Mouse (Mus musculus): ENCODE data around the gene Sorbs1. TPM values are rescaled to one million over a fixed set of nuclear protein-coding genes. Genes with fewer than 3 reads are reported as not detected.
"Not testable (repeated sequence)": the region's sequence is repeated elsewhere in the genome, so short reads cannot be mapped to it uniquely, and the experiment has no call there.

Gene Sorbs1
- 47.9 and 62.2 TPM in 2 replicates for polyA plus RNA-seq (2016; fragmentation: Nextera tagmentation; extraction: Ambion mirVana)

DNA sequence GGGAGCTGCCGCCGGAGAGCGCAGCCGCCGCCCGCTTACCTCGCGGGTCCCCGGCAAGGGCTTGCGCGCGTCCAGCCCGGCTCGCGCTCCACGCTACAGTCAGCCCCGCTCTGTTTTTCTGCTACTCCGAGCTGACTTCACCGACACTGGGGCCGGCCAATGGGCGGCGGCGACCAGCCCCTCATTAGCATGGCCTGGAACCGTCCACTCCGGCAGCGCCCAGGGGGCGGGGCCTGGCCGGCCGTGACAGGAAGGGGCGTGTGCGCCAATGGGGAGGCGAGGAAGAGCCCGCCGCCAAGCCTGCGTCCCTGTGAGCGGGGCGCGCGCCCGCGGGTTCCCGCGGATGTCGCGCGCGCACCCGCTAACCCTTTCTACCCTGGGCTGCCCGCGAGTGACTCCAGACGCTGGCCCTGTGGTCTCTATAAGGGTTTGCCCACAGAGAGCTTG, at the start of gene Sorbs1:
Gene Sorbs1, minus strand, starts transcription at position 148 of the 447 bp plus-strand sequence.
- Histone ChIP-seq H3K4me3 (peak within 1 kb of the TSS; percentile 85), H3K9me3 (replicated peaks) (no peaks in the 10 kb centered on the region), H3K4me1 (peaks cover 21% of the 10 kb centered on the region), H3K27me3 (ENCODE audit: low read depth, poor library complexity, severe bottlenecking) (no peaks in the 10 kb centered on the region), H3K36me3 (no peaks in the 10 kb centered on the region), H3K27ac (replicated peaks) (peak within 1 kb of the TSS; percentile 89)
- under 1% methylated on average over 51 of the region's 51 CpGs for WGBS
- peak; percentile 97 for DNase-seq (ENCODE audit: low spot score)

DNA sequence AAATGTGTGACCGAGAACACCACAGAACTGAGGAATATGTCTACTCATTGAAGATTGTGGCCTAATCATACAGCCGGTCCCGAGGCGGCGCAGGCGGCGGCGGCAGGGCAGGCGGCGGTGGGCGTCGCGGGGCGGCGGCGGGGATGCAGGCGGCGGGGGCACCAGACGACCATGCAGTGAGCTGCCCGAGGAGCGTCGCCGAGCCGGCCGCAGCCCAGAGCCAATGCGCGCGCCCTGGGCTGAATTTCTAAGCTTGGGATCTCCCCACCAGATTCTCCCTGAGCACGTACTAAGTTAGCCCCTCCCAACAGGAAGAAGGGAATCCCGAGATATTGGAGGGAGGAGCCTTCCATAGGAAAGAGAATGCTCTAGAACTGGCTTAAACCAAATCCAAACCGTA, 47.9 kb upstream of the Sorbs1 start:
- not testable (repeated sequence) for H3K4me1 ChIP-seq; H3K27ac ChIP-seq (replicated peaks); DNase-seq (ENCODE audit: low spot score); H3K9me3 ChIP-seq (replicated peaks); H3K4me3 ChIP-seq; H3K27me3 ChIP-seq (ENCODE audit: low read depth, poor library complexity, severe bottlenecking)
- 69% methylated on average over 15 of the region's 31 CpGs for WGBS
- H3K36me3 ChIP-seq: peaks cover 70% of the 10 kb centered on the region

DNA sequence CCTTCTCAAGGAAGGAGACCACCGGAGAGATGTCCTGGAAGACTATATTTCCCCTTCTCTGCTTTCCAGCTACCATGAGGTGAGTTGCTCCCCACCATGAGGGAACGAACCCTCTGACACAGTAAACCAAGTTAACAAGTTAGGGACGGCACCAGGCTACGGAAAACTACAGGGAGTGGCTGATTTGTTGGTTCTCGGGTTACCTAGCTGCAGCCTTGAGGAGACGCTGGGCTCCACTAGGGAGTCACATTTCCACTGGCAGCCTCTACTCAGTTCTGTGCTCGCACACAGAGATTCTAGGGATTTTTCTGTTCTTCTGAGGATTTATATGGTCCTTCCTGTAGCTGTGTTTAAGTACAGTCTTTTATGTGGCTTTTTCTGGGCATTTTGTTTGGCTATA, 42.5 kb upstream of the Sorbs1 start:
- no peak for DNase-seq (ENCODE audit: low spot score)
- 88% methylated on average over 7 of the region's 7 CpGs for WGBS
- Histone ChIP-seq H3K4me1 (no peaks in the 10 kb centered on the region), H3K27me3 (ENCODE audit: low read depth, poor library complexity, severe bottlenecking) (no peaks in the 10 kb centered on the region), H3K9me3 (replicated peaks) (no peaks in the 10 kb centered on the region; the same call in 1 of the 2 replicates), H3K36me3 (peaks cover 75% of the 10 kb centered on the region), H3K27ac (replicated peaks) (no peak overlapping the region), H3K4me3 (no peak overlapping the region)

DNA sequence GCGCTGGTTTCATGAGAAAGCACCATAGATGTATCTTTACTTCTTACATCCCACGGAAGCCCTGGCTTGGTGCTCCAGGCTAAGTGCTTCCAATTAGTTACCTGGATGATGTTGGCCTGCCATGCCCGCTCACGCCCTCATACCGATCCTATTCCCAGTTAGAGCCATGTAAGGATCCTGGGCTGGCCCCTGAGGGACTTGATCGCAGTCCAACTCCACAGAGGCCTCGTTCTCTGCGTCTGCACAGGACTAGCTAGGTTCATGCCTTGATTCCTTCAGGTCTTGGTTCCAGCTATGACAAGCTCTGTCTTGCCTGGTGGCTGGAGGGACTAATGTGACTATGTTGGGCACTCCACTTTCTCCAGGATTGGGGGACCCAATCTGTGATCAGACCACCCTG, 41.6 kb upstream of the Sorbs1 start:
- H3K4me1 ChIP-seq: peaks cover under 1% of the 10 kb centered on the region; the same call in 1 of the 2 replicates
- no peak for DNase-seq (ENCODE audit: low spot score)
- no peak overlapping the region for H3K27ac ChIP-seq (replicated peaks)
- 99% methylated on average over 8 of the region's 8 CpGs for WGBS
- no peaks in the 10 kb centered on the region; the same call in 1 of the 2 replicates for H3K9me3 ChIP-seq (replicated peaks)
- H3K4me3 ChIP-seq: no peak overlapping the region
- H3K36me3 ChIP-seq: peaks cover 84% of the 10 kb centered on the region
- no peaks in the 10 kb centered on the region for H3K27me3 ChIP-seq (ENCODE audit: low read depth, poor library complexity, severe bottlenecking)

DNA sequence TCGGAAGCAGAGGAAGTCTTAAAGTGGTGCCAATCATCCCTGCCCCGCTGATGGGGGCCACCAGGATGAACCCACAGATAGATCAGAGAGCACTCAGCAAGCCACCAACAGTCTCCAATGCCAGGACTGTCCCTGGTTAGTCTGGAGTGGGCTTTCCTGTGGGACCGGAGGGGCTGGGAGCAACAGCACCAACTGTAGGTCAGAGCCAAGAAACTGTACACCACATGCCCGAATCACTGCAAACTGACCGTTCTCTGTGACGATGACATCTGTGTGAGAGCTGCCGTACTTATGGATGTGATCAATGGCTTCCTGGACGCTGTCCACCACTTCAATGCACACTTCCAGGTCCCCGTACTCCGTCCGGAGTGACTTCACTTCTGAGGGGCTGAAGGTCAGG, 40.8 kb upstream of the Sorbs1 start:
- H3K36me3 ChIP-seq: peaks cover 89% of the 10 kb centered on the region
- H3K9me3 ChIP-seq (replicated peaks): no peaks in the 10 kb centered on the region; the same call in 1 of the 2 replicates
- no peak overlapping the region for H3K4me3 ChIP-seq
- H3K4me1 ChIP-seq: peaks cover 9% of the 10 kb centered on the region
- no peaks in the 10 kb centered on the region for H3K27me3 ChIP-seq (ENCODE audit: low read depth, poor library complexity, severe bottlenecking)
- no peak overlapping the region for H3K27ac ChIP-seq (replicated peaks)
- no peak for DNase-seq (ENCODE audit: low spot score)
- WGBS: 96% methylated on average over 11 of the region's 11 CpGs

DNA sequence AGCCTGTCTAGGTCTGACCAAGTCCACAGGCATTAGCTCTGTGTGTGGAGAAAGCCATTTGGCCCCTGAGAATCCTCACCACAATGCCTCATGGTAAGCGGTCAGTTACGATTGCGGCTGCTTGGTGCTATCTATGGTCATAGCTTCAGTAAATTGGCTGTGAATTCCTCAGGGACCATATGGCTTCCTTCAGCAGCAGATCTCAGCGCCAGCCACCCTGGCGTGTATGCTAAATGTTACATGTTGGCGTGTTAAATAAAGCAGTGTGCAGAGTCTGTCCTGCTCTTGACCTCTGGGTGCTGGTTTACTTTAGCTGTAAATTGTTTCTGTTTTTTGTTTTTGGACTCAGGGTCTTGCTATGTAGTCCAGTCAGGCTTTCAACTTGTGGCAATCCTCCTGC, 40.3 kb upstream of the Sorbs1 start:
- Histone ChIP-seq H3K27me3 (ENCODE audit: low read depth, poor library complexity, severe bottlenecking) (no peaks in the 10 kb centered on the region), H3K27ac (replicated peaks) (no peak overlapping the region), H3K4me1 (peaks cover 14% of the 10 kb centered on the region), H3K4me3 (no peak overlapping the region), H3K9me3 (replicated peaks) (no peaks in the 10 kb centered on the region; the same call in 1 of the 2 replicates), H3K36me3 (peaks cover 89% of the 10 kb centered on the region)
- 92% methylated on average over 6 of the region's 6 CpGs for WGBS
- DNase-seq (ENCODE audit: low spot score): no peak

DNA sequence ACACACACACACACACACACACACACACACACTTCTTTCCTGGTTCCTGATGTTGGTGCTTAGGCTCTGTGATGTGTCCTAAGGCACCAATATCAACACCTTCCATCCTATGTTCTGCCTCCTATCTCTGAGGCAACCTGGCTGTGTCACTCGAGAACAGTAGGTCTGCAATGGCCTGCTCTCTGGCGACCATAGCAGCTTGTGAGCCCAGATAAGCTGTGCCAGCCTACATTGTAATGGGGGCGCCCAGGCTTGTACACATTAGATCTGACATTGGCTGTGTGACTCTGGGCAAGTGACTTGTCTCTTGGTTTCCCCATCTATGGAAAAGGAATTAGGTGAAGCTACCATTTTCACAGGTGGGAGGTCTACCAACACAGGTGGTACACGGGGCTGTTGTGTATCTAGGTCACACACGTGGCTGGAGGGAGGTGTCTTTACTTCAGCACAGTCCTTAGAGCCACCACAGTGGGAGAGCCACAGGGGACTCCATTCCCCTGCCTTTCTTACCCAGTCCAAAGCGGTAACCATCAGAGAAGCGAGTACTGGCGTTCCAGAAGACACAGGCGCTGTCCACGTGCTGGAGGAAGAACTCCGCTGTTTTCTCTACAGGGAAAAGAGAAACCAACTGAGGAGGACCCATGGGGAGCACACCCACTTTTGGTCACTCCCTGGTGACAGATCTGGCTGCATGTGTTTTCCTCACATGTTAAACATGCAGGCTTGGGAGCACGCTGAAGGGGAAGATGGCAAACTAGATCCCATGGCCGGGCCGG, 39.6 kb upstream of the Sorbs1 start:
- peaks cover 86% of the 10 kb centered on the region for H3K36me3 ChIP-seq
- no peak for DNase-seq (ENCODE audit: low spot score)
- no peak overlapping the region for H3K4me3 ChIP-seq
- no peaks in the 10 kb centered on the region for H3K27me3 ChIP-seq (ENCODE audit: low read depth, poor library complexity, severe bottlenecking)
- H3K4me1 ChIP-seq: peaks cover 20% of the 10 kb centered on the region
- WGBS: 92% methylated on average over 14 of the region's 14 CpGs
- no peak overlapping the region for H3K27ac ChIP-seq (replicated peaks)
- H3K9me3 ChIP-seq (replicated peaks): no peaks in the 10 kb centered on the region; the same call in 1 of the 2 replicates

DNA sequence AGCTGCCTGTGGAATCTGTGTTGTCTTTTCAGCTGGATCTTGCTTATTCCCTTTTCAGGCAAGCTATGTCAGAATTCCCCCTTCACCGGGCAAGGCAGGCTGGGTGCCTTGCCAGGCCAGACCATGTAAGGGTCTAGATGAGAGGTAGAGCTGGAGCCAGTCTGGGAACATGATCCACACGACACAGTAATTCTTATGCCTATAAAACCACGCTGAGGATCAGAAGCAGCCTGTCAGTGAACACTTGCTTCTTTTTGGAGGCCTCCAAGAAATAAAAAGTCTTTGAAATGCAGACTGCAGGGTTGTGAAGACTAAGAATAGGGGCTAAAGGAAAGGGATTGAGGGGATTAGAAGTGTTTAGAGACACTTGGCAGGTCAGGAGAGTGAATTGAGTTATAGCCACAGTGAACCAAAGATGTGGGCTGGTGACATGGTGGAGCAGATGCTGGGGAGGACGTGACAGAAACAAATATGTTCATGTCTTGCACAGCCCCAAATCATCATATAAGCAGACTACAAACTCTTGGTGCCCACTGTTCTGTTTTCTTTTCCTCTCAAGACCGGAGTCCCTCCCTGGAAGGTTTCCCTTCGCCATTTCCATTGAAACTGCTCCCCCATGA, 36.0 kb upstream of the Sorbs1 start:
- H3K27ac ChIP-seq (replicated peaks): 0 out of 2 replicates have a peak overlapping the region, but pooled peaks have one; percentile 4
- DNase-seq (ENCODE audit: low spot score): no peak
- H3K36me3 ChIP-seq: peaks cover 50% of the 10 kb centered on the region
- 0 out of 2 replicates have a peak, but pooled peaks cover 8% of the 10 kb centered on the region for H3K27me3 ChIP-seq (ENCODE audit: low read depth, poor library complexity, severe bottlenecking)
- peaks cover 21% of the 10 kb centered on the region for H3K4me1 ChIP-seq
- H3K4me3 ChIP-seq: no peak overlapping the region
- no peaks in the 10 kb centered on the region for H3K9me3 ChIP-seq (replicated peaks)
- WGBS: 53% methylated on average over 6 of the region's 6 CpGs

DNA sequence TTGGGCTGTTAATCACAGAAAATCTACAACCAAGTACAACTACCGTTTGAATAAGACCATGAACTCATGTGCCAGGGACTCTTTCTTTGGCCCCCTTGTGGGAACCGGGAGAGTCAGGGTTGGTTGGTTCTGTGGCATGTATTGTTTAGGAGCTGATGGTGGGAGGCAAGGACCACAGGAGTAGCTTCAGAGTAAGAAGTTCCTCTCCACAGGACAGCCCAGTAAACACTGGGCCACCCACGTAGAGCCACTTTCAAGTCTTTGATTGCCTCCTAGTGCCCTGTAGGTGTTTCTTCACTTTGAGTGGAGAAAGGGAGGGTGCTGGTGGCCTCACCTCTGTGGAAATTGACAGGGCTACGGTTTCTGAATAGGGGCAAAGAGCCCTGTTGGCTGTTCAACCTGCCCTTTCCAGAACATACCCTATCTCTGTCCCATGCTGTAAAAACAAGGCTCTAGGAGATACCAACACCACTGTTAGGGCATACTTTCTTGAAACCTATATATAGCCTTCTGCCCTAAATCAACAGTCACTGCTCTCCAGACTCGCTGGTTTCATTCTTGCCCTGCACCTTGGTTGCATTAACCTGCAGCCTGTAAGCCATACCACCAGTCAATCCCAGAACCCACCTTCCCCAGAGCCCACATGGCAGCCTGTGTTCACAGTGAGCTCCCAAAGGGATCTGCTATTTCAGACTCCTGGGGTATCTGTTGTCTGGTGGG, 35.4 kb upstream of the Sorbs1 start:
- Histone ChIP-seq H3K4me3 (no peak overlapping the region), H3K27me3 (ENCODE audit: low read depth, poor library complexity, severe bottlenecking) (0 out of 2 replicates have a peak, but pooled peaks cover 8% of the 10 kb centered on the region), H3K9me3 (replicated peaks) (no peaks in the 10 kb centered on the region), H3K27ac (replicated peaks) (0 out of 2 replicates have a peak overlapping the region, but pooled peaks have one; percentile 4), H3K36me3 (peaks cover 43% of the 10 kb centered on the region), H3K4me1 (peaks cover 21% of the 10 kb centered on the region)
- WGBS: 34% methylated on average over 5 of the region's 5 CpGs
- DNase-seq (ENCODE audit: low spot score): peak; percentile 31

DNA sequence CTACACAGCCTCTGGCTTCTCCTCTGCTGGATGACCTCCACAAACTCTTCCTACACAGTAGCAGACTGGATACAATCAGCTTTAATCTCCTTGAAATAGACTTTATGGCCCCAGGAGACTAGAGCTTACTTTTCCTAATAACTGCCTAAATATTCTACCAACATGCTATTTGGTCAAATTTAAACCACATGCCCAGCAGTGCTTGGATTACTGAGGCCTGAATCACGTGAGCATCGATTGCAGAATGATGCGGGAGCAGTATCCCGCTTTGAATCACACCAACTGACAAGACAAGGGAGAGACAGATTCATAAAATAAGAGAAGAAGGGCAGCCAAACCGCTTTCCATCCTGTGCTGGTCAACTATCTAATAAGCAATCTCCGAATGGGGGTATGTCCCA, 34.8 kb upstream of the Sorbs1 start:
- no peak overlapping the region for H3K27ac ChIP-seq (replicated peaks)
- H3K36me3 ChIP-seq: peaks cover 37% of the 10 kb centered on the region
- DNase-seq (ENCODE audit: low spot score): no peak
- H3K9me3 ChIP-seq (replicated peaks): no peaks in the 10 kb centered on the region
- WGBS: 80% methylated on average over 6 of the region's 6 CpGs
- peaks cover 21% of the 10 kb centered on the region for H3K4me1 ChIP-seq
- H3K4me3 ChIP-seq: no peak overlapping the region
- 0 out of 2 replicates have a peak, but pooled peaks cover 8% of the 10 kb centered on the region for H3K27me3 ChIP-seq (ENCODE audit: low read depth, poor library complexity, severe bottlenecking)

DNA sequence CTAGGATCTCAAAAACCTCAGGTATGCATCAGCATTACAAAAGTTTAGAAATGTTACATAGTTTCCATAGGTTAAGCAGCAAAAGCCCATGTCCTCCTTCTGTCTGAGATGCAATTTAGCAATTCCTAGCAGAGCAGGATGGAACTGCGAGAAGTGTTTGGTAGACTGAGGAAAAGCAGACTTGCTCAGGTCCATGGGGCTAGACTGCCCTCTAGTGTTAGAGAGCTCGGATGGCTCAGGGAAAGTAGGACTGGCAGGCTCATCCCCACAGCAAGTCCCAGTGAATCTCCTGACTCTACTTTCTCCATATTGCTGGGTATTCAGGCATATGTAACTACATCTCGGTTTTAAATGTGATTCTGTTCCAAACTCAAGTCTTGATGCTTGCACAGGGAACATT, 31.3 kb upstream of the Sorbs1 start:
- Histone ChIP-seq H3K4me1 (peaks cover 17% of the 10 kb centered on the region), H3K4me3 (no peak overlapping the region), H3K27ac (replicated peaks) (no peak overlapping the region), H3K27me3 (ENCODE audit: low read depth, poor library complexity, severe bottlenecking) (0 out of 2 replicates have a peak, but pooled peaks cover 8% of the 10 kb centered on the region), H3K9me3 (replicated peaks) (no peaks in the 10 kb centered on the region), H3K36me3 (peaks cover 2% of the 10 kb centered on the region; the same call in 1 of the 2 replicates)
- WGBS: 13% methylated on average over 3 of the region's 3 CpGs
- DNase-seq (ENCODE audit: low spot score): peak; percentile 72

DNA sequence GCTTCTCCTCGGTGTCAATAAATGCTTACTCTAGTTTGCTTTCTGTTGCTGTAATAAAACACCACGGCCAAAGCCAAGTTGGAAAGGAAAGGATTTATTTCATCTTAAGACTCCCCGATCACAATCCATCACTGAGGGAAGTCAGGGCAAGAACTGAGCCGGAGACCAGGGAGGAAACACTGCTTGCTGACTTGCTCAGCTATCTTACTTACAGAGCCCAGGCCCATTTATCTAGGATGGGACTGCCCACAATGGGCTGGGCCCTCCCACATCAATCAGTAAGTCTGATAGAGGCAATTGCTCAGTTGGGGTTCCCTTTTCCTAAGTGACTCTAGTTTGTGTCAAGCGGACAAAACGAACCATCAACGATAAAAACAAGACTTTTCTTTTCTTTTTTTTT, 29.2 kb upstream of the Sorbs1 start:
- DNase-seq (ENCODE audit: low spot score): no peak
- 91% methylated on average over 7 of the region's 7 CpGs for WGBS

More for the DNA sequence above, 29.2 kb upstream of the Sorbs1 start:
- Histone ChIP-seq H3K9me3 (replicated peaks) (no peaks in the 10 kb centered on the region), H3K27me3 (ENCODE audit: low read depth, poor library complexity, severe bottlenecking) (0 out of 2 replicates have a peak, but pooled peaks cover 5% of the 10 kb centered on the region), H3K4me3 (no peak overlapping the region), H3K4me1 (no peaks in the 10 kb centered on the region), H3K36me3 (no peaks in the 10 kb centered on the region), H3K27ac (replicated peaks) (no peak overlapping the region)
